Mouse (Mus musculus) forebrain, embryonic 13.5 days (tissue): ENCODE measurements around the gene Cyp4f15. TPM values are rescaled to one million over a fixed set of nuclear protein-coding genes. Genes with fewer than 3 reads are reported as not detected.

Experiments used
- ATAC-seq: fragments of 200-750 bp; cut with Nextera tagmentation; 2 replicates; pipeline ENCODE4 v1.8.0; 2017
- H3K27ac ChIP-seq: fragments of 300-500 bp; sonication (generic); 2 replicates; pipeline ENCODE4 v1.5.1; 2015; ENCODE audit warnings: inconsistent platforms, mild to moderate bottlenecking, moderate library complexity
- H3K27me3 ChIP-seq: fragments of 300-500 bp; sonication (generic); 2 replicates; pipeline ENCODE4 v1.6.1; 2015; ENCODE audit warnings: mild to moderate bottlenecking, inconsistent platforms
- H3K36me3 ChIP-seq: fragments of 300-500 bp; sonication (generic); 2 replicates; pipeline ENCODE4 v1.6.1; 2015; ENCODE audit warnings: mild to moderate bottlenecking, inconsistent platforms; ENCODE audit not compliant: poor library complexity, severe bottlenecking
- H3K4me1 ChIP-seq: fragments of 300-500 bp; sonication (generic); 2 replicates; pipeline ENCODE4 v1.6.1; 2015; ENCODE audit warnings: inconsistent platforms
- H3K4me2 ChIP-seq: fragments of 300-500 bp; sonication (generic); 2 replicates; pipeline ENCODE4 v1.6.1; 2015; ENCODE audit warnings: inconsistent platforms, mild to moderate bottlenecking, moderate library complexity
- H3K4me3 ChIP-seq: fragments of 300-500 bp; sonication (generic); 2 replicates; pipeline ENCODE4 v1.5.1; 2015; ENCODE audit warnings: mild to moderate bottlenecking, inconsistent platforms
- H3K9ac ChIP-seq: fragments of 300-500 bp; sonication (generic); 2 replicates; pipeline ENCODE4 v1.6.1; 2015; ENCODE audit warnings: mild to moderate bottlenecking, inconsistent platforms
- H3K9me3 ChIP-seq: fragments of 300-500 bp; sonication (generic); replicated peaks from 2 replicates; pipeline ENCODE4 v1.6.1; 2016; ENCODE audit warnings: inconsistent platforms
- WGBS: fragments of 180-500 bp; shearing (Covaris S2); methylation state at CpG from one replicate; pipeline ENCODE4 v1.1.7; 2015; 5-methylcytosine and 5-hydroxymethylcytosine counted together
- polyA plus RNA-seq: library from polyadenylated mRNA; unstranded; fragments of >200 nt; fragmentation: Nextera tagmentation; extraction: Ambion mirVana; gene quantifications from 2 replicates; pipeline ENCODE4 v1.2.1, GENCODE M21; 2015

Gene Cyp4f15
- 0.84 and 1.4 TPM in 2 replicates for polyA plus RNA-seq

DNA sequence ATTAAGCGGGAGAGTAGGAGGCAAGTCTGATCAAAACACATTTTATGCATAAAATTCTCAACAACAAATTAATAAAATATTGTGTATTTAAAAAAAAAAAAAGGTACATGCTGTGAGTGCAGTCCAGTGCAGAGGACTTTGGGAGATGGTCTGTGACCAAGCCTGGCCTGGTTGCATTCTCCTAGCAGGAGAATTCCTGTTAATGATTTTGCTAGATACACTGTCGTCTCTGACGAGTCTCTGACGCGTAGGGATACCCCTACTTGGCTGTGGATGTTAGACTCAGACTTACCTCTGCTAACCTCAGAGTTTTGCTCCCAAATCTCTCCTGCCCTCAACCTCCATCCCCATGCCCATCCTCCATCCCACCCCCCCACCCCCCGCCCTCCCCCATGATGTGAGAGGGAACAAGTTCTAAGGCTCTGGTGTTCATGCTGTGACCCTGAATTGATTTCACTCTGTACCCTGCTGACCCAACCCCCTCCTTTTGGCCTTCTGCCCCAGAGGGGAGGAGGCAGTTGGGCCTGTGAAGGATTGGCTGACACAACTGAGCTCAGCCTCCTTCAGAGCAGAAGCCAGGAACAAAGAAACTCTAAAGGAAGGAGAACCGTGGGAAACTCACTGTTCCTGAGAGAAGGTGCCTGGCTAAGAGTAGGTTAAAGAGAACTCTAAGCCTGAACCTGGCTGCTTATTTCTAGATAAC is at the start of gene Cyp4f15:
Gene Cyp4f15, plus strand, starts transcription at position 580 of the 703 bp plus-strand sequence.
- WGBS: 24% methylated on average over 7 of the region's 7 CpGs
- no peaks in the 10 kb centered on the region for H3K36me3 ChIP-seq
- no peak within 1 kb of the TSS for H3K4me3 ChIP-seq
- H3K4me2 ChIP-seq: no peak within 1 kb of the TSS
- H3K9me3 ChIP-seq: no peaks in the 10 kb centered on the region
- H3K27ac ChIP-seq: no peak within 1 kb of the TSS
- H3K27me3 ChIP-seq: no peaks in the 10 kb centered on the region
- H3K4me1 ChIP-seq: peaks cover 4% of the 10 kb centered on the region; the same call in 1 of the 2 replicates
- no peak within 1 kb of the TSS for H3K9ac ChIP-seq
- no peak for ATAC-seq

DNA sequence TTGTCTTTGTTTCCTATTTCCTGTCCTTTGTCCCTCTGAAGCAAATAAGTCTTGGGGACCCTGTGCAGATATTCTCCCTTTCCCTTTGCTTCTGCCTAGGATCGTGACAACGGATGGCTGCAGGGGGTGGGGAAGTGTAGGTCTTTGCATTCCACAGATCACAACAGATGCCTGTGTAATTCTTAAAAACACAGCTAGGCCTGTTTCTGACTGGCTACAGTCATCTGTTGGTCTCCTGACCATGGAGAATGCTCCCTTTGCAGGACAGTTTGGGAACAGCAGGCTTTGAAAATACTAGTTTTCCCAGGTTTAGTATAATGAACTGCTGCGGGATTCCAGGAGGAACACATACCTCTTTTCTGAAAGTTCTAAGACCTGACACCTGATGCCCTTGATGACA is 49.1 kb upstream of the Cyp4f15 start:
- Histone ChIP-seq H3K27me3 (no peaks in the 10 kb centered on the region), H3K4me3 (no peak overlapping the region), H3K4me1 (peaks cover 4% of the 10 kb centered on the region; the same call in 1 of the 2 replicates), H3K36me3 (no peaks in the 10 kb centered on the region), H3K27ac (no peak overlapping the region), H3K4me2 (no peak overlapping the region), H3K9ac (no peak overlapping the region), H3K9me3 (no peaks in the 10 kb centered on the region)
- no peak for ATAC-seq
- 50% methylated on average over 3 of the region's 3 CpGs for WGBS

DNA sequence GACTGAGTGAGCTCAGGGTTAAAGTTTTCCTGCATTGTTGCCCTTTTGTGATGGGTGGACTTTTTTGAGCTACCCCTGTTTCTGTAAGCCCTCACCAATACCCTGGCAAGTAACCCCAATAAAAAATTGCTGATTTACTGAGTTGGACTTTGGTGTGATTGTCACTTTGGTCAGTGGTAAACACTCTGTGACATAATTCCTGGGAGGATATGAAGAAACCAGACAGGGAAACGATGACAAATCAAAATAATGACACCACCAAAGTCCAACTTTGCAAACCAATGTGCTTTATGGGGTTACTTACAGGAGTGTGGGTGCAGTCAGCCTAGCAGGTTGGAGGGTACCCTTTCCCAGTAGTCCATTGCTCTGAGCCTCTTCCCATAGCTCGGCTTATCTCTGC is 48.3 kb upstream of the Cyp4f15 start:
- no peak overlapping the region for H3K27ac ChIP-seq
- no peak overlapping the region for H3K4me2 ChIP-seq
- no peak for ATAC-seq
- no peaks in the 10 kb centered on the region for H3K36me3 ChIP-seq
- peaks cover 4% of the 10 kb centered on the region; the same call in 1 of the 2 replicates for H3K4me1 ChIP-seq
- H3K27me3 ChIP-seq: no peaks in the 10 kb centered on the region
- no peak overlapping the region for H3K4me3 ChIP-seq
- no peak overlapping the region for H3K9ac ChIP-seq
- H3K9me3 ChIP-seq: no peaks in the 10 kb centered on the region
- WGBS: 87% methylated on average over 2 of the region's 2 CpGs

DNA sequence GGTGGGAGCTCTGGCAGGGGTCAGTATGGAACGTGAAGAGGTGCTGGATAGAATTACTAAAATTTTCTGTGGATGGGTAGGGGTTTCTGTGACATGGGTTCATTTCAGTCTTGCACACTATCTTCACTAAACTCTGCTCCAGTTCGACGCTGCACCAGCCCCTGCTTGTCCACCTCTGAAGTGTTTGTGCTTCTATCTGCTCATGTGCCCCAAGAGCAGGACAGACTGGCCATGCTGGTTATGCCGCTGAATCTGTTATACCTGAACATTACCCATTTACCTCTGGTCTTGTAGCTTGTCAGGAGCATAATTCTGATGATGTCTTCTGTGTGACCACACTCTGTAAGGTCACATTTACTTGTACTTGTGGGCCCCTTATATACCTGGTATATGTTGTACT is 38.8 kb upstream of the Cyp4f15 start:
- 90% methylated on average over 4 of the region's 4 CpGs for WGBS
- Histone ChIP-seq H3K9me3 (no peaks in the 10 kb centered on the region), H3K36me3 (no peaks in the 10 kb centered on the region), H3K27ac (no peak overlapping the region), H3K4me2 (no peak overlapping the region), H3K27me3 (no peaks in the 10 kb centered on the region), H3K4me3 (no peak overlapping the region), H3K4me1 (no peaks in the 10 kb centered on the region), H3K9ac (no peak overlapping the region)
- ATAC-seq: no peak

DNA sequence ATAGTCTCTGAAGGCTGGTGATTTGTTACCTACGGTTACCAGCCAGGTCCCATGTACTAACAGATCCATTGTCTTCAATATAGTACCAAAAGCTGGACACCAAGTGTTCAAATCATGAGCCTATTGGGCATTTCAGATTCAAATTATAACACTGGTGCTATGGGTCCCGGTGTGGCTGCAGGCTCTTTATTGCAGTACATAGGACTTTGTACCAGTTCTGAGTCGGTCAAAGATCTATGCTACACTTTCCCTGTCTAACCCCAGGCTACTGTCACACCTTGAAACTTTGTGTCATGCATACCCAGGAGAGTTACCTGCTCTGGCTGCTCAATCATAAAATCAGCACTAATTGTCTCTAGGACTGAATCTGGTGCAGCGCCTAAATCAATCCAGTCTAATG is 31.6 kb upstream of the Cyp4f15 start:
- Histone ChIP-seq H3K4me1 (peaks cover 2% of the 10 kb centered on the region; the same call in 1 of the 2 replicates), H3K4me2 (no peak overlapping the region), H3K27ac (no peak overlapping the region), H3K9me3 (no peaks in the 10 kb centered on the region), H3K9ac (no peak overlapping the region), H3K4me3 (no peak overlapping the region), H3K36me3 (no peaks in the 10 kb centered on the region), H3K27me3 (peaks cover 4% of the 10 kb centered on the region; the same call in 1 of the 2 replicates)
- 94% methylated on average over 4 of the region's 4 CpGs for WGBS
- no peak for ATAC-seq

DNA sequence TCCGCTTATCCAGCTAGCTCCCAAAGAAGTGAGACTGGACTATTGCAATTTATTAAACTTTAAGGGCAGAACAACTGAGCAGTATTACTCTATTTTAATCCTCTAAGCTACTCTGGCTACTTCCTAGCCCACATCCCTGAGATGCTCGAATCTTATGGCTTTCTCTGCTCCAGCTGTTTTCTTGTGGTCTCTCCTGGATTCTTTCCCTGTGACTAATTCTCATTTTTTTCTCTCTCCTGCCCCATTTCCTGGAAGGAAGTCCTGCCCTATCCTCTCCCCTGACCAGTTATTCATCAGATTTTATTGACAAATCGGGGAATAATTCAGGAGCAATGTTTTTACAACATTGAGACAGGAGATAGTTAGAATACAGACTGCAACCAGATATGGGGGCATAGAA is 28.4 kb upstream of the Cyp4f15 start:
- no peak for ATAC-seq
- Histone ChIP-seq H3K9me3 (no peaks in the 10 kb centered on the region), H3K27ac (no peak overlapping the region), H3K27me3 (peaks cover 4% of the 10 kb centered on the region; the same call in 1 of the 2 replicates), H3K4me3 (no peak overlapping the region), H3K36me3 (no peaks in the 10 kb centered on the region), H3K4me2 (no peak overlapping the region), H3K4me1 (peaks cover 3% of the 10 kb centered on the region; the same call in 1 of the 2 replicates), H3K9ac (no peak overlapping the region)
- 74% methylated on average over 3 of the region's 3 CpGs for WGBS

DNA sequence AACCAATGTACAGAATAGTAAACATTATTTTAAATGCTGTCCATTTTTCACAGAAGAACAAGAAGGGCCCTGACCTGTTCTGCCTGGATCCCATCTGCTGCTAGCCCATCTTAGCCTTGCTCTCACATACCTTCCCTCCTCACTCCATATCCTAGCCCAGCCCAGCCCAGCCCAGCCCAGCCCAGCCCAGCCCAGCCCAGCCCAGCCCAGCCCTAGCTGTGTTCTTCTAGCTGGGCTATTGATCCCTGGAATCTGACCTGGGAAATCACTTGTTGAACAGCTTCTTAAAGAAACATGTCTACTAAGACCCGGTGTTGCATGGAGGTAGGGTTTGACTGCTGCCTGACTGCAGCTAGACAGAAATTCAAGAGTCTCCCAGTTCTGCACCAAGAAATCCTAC is 27.2 kb upstream of the Cyp4f15 start:
- H3K4me2 ChIP-seq: no peak overlapping the region
- H3K4me3 ChIP-seq: no peak overlapping the region
- H3K9me3 ChIP-seq: no peaks in the 10 kb centered on the region
- H3K4me1 ChIP-seq: peaks cover 3% of the 10 kb centered on the region; the same call in 1 of the 2 replicates
- no peak overlapping the region for H3K27ac ChIP-seq
- no peak for ATAC-seq
- peaks cover 4% of the 10 kb centered on the region; the same call in 1 of the 2 replicates for H3K27me3 ChIP-seq
- no peak overlapping the region for H3K9ac ChIP-seq
- 88% methylated on average over 1 of the region's 1 CpGs for WGBS
- no peaks in the 10 kb centered on the region for H3K36me3 ChIP-seq

DNA sequence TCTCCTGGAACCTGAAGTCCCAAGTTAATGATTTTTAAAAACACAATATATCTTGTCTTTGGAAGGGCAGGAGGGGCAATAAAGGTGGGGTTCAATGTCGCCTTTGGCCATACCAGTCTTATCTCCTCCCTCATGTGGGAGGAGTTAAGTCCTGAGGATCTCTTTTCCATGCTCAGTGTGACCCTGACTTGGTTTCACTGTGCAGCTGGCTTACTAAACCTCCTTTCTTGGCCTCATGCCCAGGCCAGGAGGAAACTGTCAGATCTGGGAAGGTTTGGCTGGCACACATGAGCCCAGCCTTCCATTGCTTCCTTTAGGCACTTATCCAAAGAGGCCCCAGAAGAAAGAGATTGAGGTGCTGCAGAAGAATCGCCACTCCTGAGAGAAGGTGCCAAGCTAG is 26.7 kb upstream of the Cyp4f15 start, which contains the start of gene Cyp4f40:
Gene Cyp4f40, plus strand, starts transcription at position 189 of the 400 bp plus-strand sequence.
- Histone ChIP-seq H3K4me2 (no peak within 1 kb of the TSS), H3K9me3 (no peaks in the 10 kb centered on the region), H3K27me3 (peaks cover 4% of the 10 kb centered on the region; the same call in 1 of the 2 replicates), H3K4me3 (no peak within 1 kb of the TSS), H3K4me1 (peaks cover 3% of the 10 kb centered on the region; the same call in 1 of the 2 replicates), H3K27ac (no peak within 1 kb of the TSS), H3K36me3 (no peaks in the 10 kb centered on the region), H3K9ac (no peak within 1 kb of the TSS)
- no peak for ATAC-seq
- WGBS: 58% methylated on average over 2 of the region's 2 CpGs

DNA sequence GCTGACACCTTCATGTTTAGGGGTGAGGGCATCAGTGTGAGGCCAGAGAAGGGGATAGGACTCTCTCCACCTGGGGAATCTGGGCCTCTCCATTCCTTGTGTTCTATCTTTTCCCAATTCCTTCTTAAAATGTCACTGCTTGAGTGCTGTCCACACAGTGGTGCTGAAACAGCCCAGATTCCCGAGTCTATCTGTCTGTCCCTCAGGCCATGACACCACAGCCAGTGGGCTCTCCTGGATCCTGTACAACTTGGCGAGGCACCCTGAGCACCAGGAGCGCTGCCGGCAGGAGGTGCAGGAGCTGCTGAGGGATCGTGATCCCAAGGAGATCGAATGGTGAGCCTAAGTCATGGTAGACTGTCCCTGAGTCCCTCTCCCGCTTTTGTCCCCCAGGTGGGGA is 11.5 kb upstream of the Cyp4f15 start:
- no peaks in the 10 kb centered on the region for H3K36me3 ChIP-seq
- H3K9me3 ChIP-seq: no peaks in the 10 kb centered on the region
- WGBS: 63% methylated on average over 7 of the region's 7 CpGs
- H3K4me1 ChIP-seq: no peaks in the 10 kb centered on the region
- no peak overlapping the region for H3K9ac ChIP-seq
- H3K27ac ChIP-seq: no peak overlapping the region
- no peak overlapping the region for H3K4me3 ChIP-seq
- H3K4me2 ChIP-seq: no peak overlapping the region
- no peak for ATAC-seq
- no peaks in the 10 kb centered on the region for H3K27me3 ChIP-seq

DNA sequence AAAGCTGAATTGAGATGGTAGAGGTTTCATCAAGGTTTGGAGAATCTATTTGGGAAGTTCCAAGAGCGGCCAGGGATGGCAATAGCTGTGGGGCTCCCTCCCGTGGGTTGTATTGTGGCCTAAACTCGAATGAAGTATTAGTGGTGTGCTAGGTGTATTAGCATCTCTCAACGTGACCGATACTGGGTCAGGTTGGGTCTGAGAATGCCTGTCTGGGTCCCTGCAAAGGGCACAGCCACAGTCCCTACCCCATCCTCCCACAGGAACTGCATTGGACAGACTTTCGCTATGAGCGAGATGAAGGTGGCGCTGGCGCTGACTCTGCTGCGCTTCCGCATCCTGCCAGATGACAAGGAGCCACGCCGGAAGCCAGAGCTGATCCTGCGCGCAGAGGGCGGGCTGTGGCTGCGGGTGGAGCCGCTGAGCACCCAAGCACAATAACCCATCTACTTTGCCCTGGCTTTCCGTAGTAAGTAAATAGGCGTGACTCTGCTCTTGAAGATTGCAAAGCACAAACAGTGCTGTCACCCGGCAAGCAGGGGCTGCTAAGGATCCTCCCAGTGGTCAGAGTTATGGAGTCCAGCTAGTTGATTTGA is 9.3 kb upstream of the Cyp4f15 start:
- Histone ChIP-seq H3K4me3 (no peak overlapping the region), H3K4me2 (0 out of 2 replicates have a peak overlapping the region, but pooled peaks have one; percentile 4)

DNA sequence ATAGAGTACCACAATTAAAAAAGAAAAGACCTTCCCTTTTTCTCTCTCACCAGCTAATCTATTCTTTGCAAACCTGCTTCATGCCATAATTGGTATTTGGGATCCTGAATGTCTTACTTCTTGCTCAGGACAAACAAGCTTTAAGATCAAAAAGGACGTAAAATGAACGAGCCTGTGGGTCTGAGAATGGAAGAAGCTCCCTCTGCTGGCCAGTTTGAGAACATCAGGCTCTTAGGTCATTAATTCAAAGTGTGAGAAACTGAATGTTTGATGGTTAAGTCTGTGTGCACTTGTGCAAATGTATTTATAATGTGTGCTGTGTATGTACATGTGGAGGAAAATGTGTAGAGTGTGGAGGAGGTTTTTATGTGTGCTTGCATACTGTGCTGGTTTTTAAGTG is 5.0 kb upstream of the Cyp4f15 start:
- Histone ChIP-seq H3K4me2 (no peak overlapping the region), H3K4me3 (no peak overlapping the region), H3K9me3 (no peaks in the 10 kb centered on the region), H3K27ac (no peak overlapping the region), H3K36me3 (no peaks in the 10 kb centered on the region), H3K4me1 (peaks cover 1% of the 10 kb centered on the region; the same call in 1 of the 2 replicates), H3K27me3 (no peaks in the 10 kb centered on the region), H3K9ac (no peak overlapping the region)
- 22% methylated on average over 2 of the region's 2 CpGs for WGBS
- no peak for ATAC-seq

More for the DNA sequence above, 9.3 kb upstream of the Cyp4f15 start:
- 46% methylated on average over 21 of the region's 21 CpGs for WGBS
- Histone ChIP-seq H3K9ac (no peak overlapping the region), H3K27me3 (no peaks in the 10 kb centered on the region), H3K9me3 (no peaks in the 10 kb centered on the region), H3K4me1 (no peaks in the 10 kb centered on the region), H3K36me3 (no peaks in the 10 kb centered on the region), H3K27ac (no peak overlapping the region)
- ATAC-seq: no peak

DNA sequence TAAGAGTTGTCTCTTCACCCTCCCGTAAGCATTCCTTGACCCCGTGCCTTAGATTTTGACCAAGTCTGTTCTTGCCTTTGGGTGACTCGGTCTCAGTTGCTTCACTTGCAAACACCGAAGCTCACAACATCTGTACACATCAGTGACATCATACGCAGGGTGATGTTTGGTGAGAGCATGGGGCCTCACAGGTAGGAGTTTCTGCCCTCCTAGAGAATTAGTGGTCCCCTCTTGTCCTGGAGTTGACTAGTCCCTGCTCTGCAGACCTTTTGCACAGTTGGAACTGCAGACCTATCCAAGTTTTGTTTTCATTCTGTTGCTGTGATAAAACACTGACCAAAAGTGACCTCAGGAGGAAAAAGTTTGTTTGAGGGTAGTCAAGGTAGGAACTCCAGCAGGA is 1.3 kb downstream of the Cyp4f15 start:
- Histone ChIP-seq H3K9ac (no peak overlapping the region), H3K4me3 (no peak overlapping the region), H3K27ac (no peak overlapping the region), H3K36me3 (no peaks in the 10 kb centered on the region), H3K4me2 (no peak overlapping the region), H3K9me3 (no peaks in the 10 kb centered on the region), H3K4me1 (peaks cover 4% of the 10 kb centered on the region; the same call in 1 of the 2 replicates), H3K27me3 (no peaks in the 10 kb centered on the region)
- ATAC-seq: no peak
- 92% methylated on average over 5 of the region's 5 CpGs for WGBS
